Mouse (Mus musculus) urinary bladder, postnatal 14 days (tissue): ENCODE results near the gene Cep72.
A peak's percentile ranks its signal among the peaks of the same experiment; 100 is the strongest.
"Not testable (repeated sequence)": the region's sequence is repeated elsewhere in the genome, so short reads cannot be mapped to it uniquely, and the experiment has no call there.

ENCODE experiments used
- DNase-seq: peaks from one replicate; pipeline ENCODE4 v3.0.0; 2021; ENCODE audit warnings: low spot score

The Cep72 gene

DNA sequence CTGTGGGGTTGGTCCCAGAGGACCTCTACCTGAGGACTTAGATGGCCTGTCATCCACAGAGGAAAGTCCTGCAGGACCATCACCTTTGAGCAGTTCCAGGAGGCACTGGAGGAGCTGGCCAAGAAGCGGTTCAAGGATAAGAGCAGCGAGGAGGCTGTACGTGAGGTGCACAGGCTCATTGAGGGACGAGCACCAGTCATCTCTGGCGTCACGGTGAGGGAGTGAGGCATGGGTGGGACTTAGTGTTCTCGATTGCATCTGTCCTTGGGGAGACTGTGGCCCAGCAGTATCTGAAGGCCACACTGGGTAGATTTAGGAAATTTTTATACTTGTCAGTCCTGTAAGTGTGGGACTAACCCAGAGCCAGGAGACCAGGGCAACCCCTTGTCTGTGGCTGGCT lies 31.4 kb downstream of the Cep72 start:
- DNase-seq, result no peak

DNA sequence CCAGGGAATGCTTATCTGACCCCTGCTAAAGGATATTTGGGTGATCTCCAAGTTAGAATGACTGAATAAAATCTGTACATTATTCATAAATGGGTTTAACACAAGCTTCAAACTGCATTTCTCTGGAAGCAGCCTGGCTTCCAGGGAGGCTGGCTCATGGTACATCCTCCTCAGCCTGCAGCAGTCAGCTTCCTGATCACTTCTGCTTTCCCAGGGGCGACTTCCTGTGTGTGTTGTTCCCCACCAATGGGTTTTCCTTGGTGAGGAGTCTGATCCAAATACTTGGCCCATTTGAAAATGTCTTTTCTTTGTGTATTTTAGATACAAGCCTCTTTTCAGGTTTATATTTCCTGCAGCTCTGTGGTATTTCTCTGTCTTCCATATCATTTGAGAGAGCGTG lies 33.1 kb downstream of the Cep72 start:
- no peak for DNase-seq

DNA sequence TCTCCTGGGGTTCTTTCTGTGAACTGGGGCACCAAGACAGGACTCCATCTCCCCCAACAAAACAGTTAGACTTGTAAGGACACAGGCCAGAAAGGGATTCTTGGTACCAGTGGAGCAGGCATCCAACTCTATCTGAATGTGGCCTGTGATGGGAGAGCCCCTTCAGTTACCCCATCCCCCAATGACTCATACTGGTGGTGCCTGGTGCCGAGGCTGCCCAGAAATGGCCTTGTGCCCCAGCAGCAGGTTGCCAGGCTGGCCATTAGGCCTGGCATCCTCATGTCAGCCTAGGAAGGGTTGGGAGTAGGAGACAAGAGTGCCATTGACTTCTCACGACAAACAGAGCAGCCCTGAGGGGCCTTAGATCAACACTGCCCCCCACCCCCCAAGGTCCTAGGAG lies 34.0 kb downstream of the Cep72 start:
- no peak for DNase-seq

DNA sequence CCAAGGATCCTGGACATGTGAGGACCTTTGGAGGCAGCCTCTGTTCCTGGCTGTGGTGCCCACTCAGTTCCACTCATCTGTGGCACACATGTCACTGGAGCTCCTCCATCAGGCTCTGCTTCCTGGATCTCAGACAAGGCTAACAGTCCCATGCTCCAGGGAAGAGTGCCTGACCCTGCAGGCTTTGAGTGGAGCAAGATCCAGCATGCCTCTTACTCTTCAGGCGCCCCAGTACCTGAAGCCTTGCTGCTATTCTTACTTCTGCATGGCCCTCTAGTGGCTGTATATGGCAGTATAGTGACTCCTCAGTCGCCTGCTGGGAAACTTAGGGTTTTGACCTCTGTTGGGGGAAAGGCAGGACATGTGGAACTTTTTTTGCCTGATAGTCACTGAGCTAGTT lies 35.9 kb downstream of the Cep72 start:
- peak; percentile 69 for DNase-seq

DNA sequence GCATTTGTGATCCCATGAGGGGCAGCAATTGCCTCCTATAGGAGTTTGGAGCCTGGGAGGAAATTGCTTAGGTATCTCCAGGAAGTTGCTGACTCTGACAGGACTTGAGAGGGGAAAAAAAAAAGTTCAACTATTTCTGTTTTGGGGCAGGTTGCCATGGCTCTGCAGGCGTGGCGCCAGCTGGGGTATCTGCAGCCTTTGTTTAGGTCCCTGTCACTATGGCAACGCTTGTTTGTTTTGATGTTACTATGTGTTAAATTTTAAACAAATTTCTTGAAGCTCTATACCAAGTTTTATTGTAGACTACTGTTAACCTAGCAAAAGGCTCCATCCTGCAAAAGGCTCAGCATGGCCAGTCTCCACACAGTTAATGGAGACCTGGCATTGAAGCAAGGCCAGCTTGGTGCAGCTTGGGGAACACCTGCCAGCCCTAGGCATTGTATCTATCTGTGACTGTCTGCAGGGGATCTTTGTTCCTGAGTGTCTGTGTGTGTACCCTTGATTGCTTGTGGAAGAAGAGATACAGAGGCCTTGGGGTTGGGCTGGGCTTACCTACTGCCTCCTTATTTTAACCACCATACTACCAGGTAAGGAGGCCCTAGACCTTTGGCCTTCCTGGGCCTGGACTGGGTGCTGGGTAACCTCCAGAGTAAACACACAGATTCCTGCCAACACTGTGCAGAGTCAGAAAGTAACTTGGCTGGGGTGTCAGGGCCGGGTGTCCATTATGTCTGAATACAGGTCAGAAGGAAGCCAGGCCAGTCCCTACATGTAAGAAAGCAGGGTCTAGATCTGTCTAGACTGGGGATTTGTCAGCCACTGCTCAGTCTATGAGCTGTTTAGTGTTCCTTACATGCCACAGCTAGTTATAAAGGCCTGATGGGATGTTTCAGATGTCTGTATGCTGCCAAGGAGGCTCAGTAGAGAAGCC lies 36.7 kb downstream of the Cep72 start:
- peak; percentile 66 for DNase-seq

DNA sequence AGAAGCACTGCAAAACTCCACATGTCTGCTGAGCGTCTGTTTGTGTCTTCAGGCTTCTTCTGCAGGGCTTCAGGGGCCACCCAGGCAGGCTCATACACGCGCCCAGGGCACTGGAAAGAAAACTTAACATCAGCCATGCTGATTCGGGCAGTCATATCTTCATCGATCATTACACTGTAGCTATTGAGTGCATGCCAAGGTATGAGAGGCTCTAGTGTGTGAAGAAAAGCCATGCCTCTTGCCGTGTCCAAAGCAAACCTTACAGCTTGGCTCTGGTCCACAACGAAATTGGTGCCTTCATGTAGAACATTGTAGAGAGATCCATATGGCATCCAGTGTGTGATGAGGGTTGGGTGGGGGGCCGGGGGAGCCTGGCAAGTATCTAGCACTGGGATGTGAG lies 43.1 kb downstream of the Cep72 start:
- DNase-seq, result not testable (repeated sequence)

DNA sequence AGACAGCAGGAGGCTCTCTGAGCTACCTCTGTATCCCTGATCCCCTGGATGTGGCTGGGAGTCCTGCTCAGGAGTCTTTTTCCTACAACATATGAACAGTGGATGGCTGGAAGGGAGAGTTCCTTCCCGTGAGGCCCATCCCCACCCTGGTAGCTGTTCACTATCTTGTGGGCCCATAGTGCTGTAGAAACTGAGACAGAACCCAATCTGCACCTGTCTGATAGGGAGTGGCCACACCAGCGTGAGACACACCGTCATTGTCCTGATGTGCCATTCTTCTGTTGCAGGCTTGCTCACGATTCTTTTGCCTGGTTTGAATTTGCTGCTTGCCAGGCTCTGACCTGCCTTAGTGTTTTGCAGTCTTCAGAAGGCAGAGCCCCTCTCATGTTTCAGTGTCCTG lies 44.7 kb downstream of the Cep72 start:
- no peak for DNase-seq

DNA sequence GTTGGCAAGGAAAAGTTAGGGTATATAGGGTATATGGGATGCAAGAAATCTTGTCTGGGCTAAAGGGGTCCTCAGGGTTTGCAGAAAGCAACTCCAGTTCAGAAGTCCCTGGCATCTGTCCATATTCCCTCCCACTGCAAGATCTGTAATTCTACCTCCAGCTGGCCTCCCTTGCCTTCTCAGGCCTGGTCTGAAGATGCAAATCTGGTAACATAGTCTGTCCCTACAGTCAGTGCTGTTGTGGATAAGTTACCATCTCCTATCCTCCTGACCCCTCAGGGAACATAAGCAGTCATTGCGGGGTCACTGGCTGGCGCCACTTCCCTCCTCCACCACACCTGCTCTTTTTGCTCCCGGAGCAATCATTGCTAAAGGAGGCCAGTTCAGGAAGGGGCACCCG lies 46.2 kb downstream of the Cep72 start:
- no peak for DNase-seq

DNA sequence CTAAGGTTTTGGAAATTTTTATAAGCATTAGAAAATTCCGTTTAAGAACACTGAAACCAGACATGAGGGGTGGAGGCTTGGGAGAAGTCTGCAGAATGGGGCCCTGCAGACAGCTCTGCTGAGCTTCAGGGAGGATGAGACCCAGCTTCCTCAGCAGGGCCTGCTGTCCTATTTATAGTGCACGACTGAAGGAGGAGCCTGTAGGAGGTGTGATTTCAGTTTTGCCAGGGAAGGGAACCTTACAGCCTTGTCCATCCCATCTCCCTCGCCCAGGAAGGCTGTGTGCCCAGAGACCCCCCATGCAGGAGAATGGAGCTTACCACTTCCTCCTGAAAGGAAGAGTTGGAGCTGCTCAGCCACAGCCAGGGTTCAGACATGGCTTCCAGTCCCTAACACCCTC lies 51.4 kb downstream of the Cep72 start:
- no peak for DNase-seq

DNA sequence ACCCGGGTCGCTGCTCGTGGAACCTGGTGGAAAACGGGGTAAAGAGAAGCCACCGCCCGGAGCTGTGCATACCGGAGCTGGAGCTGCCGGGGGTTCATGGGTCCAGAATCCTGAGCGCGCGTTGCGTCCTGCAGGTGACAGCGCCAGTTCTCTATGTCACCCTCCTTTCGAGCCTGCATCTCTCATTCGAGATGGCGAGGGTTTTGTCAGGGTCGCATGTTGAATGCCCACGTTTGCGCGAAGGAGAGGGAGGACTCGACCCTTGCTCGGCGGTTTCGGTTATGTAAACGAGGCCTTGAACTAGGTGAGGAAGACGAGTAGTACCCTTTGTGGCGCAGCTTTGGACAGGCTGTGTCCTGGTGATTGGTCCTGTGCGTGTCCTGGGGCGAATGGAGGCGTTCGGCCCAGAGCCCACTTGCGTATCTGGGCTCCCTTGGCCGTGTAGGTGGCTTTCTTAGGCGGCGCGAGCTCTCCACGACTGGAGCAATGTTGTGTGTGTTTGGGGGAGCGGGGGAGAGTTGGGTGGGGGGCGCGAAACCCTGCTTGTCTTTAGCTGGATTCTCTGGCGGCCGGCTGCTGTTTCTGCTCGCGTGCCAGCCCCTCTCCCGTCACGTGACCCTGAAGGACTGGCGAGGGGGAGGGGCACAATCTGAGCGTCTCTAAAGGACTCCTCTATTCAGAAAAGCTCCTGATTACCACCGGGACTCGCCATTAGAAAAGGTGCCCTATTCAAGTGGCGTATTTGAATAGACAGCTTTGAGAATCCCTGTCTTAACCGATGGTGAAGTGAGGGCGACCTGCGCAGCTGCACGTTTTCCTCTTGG lies 52.1 kb downstream of the Cep72 start:
- DNase-seq, result peak; percentile 72

DNA sequence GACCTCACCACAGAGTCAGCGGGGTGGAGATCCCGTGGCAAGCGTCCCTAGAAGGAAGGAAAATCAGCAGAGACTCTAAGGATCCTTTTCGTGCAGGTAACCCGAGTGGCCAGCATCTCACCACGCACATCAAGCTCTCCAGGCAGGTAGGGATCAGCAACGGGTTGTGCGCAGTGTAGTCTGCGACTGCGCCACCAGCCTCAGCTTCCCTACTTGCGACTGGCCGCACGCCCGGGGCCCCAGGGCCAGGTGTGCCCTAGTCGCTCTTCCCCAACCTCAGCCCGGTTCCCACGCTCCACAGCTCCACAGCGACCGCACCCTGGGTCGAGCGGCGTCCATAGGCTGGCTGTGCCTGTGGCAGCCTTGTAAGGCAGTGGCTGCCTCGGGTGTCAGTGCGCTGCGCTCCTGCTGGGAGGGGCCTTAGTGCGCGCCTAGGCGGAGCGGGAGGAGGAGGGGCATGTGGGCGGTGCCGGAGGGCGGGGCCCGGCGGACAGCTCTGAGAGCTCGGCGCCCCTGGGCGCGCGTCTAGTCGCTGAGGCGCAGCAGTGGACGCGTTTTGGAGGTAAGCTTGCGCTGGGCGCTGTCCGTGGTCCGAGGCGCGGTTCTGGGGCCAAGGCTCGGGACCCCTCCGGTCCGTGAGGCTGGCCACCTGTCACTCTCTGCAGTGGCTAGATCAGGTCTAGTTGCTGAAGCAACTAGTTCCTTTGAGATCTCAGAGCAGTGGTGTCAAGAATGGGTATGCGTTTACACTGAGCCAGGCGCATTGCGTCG lies 53.0 kb downstream of the Cep72 start, which contains the start of gene Tppp:
TSS of gene Tppp (plus strand) at position 460 of the 771 bp plus-strand sequence.
- DNase-seq, result peak; percentile 96

DNA sequence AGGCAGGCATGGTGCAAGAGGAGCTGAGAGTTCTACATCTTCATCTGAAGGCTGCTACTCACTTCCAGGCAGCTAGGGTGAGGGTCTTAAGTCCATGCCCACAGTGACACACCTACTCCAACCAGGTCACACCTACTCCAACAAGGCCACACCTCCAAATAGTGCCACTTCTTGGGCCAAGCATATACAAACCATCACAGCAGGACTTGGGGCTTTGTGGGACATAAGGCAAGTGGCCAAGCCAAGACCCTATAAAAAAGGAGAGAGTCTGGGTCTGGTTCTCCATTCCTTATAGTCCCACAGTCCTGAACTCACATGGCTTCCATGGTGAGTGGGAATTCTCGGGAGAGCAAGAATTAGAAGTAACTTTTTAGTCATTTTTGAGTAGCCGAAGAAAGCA lies 53.9 kb downstream of the Cep72 start:
- not testable (repeated sequence) for DNase-seq

DNA sequence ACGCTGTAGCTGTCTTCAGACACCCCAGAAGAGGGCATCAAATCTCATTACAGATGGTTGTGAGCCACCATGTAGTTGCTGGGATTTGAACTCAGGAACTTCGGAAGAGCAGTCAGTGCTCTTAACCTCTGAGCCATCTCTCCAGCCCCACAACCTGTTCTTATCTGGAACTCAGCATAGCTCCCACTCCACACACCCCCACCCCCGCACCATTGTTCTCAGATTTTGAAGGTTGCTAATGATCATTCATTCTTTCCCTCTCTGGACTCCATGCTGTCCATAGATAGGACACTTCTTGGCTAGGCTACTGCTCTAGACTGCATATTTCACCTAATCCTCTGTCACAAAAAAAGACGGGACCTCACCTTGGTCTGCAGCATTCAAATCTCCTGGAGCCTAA lies 55.2 kb downstream of the Cep72 start:
- DNase-seq, result not testable (repeated sequence)

DNA sequence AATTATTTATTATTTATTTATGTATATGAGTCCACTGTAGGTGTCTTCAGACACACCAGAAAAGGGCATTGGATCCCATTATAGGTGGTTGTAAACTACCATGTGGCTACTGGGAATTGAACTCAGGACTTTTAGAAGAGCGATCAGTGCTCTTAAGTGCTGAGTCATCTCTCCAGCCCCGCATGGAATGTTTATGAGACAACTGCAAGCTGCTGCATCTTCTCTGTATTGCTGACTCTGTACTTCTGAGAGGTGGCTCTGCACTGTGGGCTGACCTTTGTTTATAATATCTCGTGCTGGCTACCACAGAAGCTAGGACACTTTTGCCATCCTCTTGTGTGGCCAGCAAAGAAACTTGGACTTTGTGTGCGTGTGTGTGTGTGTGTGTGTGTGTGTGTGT lies 60.6 kb downstream of the Cep72 start:
- no peak for DNase-seq

DNA sequence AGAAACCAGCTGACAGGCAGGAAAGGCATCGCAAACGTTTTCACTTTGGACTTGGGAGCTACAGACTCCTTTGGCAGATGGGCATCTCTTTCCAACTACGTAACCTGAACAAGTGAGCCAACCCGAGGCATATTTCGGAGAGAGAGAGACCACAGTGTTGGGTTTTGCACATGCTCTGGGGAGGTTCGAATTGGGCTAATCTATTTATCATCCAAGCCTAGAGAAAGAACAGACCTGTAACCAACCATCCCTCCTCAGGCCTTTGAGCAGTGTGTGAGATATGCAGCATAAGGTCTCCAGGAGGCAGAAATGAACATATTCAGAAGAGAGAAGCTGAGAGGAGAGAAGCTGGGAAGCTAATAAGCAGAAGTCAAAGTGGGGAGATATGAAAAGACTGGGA lies 61.1 kb downstream of the Cep72 start:
- no peak for DNase-seq

DNA sequence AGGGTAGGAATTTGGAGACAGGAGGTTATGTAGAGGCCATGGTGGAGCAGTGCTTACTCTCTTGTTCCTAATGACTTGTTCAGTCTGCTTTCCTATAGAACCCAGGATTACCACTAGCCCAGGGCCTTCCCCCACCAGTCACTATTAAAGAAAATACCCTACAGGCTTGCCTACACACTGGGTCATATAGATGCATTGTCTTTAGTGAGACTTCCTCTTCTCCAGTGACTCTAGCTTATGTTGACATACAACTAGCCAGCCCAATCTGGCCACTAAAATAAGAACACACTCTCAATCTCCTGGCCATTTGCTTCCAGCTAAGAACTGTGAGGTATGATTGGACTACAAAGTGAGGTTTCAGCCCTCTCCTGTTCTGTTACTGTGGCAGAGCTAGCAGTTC lies 61.6 kb downstream of the Cep72 start:
- DNase-seq, result no peak

DNA sequence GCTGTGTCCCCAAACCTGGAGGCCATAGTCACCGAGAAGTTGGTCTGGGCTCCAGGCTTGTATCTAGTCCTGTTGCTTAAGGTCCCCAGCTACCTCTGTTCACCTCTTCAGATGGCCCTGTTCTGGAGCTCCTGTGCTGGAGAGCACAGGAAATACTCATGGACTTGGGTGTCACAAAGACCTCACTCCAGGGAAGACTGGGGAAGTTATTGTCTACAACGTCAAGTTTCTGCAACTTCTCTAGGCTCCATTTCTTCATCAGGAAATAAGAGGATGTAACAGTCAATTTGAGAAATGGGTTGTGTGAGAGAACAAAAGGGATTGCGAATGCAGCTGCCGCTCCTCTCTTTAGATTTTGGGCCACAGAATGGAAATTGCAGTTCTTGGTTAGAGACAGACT lies 65.6 kb downstream of the Cep72 start:
- no peak for DNase-seq

DNA sequence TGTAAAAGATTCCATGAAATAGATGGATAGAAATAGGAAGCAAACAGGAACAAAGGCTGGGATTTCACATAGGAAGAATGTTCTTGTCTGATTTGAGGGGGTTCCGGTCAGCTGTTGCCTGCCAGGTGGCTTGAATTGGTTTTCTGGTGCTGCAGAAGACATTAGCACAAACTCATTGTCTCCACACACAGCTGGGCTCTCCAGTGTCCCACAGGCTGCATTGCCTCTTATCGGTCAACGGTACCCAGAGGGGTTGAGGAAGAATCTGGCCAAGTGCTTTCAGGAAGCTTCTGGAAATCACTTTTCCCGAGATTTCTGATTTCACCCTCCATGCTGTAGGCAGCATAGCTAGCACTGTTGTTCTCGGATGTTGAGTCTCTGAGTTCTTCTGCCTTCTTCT lies 70.8 kb downstream of the Cep72 start:
- DNase-seq, result no peak

DNA sequence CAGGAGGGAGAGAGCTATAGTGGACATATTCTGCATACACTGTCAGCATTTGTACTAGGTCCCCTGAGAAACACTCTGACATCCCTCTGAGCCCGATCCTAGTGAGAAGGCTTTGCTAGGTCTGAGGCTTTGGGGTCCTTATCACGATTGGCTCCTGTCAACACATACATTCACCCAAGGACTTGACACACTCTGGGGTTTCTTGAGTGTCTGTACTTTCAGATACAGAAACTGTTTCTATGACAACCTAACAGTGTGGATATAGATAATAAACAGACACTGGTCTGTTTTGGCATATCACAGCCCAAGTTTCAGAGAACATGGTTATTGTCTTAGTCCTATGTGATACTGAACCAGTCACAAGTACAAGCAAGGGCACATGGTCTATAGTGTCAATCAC lies 71.3 kb downstream of the Cep72 start:
- DNase-seq, result no peak

DNA sequence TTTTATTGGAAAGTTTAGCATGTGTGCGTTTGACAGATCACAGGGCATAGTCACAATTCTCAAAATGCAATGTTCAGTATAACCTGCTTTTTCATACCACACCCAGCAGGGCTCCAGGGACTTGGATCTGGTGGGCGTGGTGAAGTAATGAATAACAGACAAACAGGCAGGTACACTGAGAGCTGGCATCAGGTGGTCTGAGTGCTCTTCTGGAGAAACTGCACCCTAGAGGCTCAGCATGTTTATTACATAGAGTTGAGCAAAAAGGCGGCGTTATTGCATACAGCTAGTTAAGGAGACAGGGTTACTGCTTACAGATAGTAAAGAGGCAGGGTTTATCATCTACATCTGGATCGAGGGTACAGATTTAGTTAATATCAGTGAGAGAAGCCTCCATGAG lies 71.8 kb downstream of the Cep72 start:
- no peak for DNase-seq
